Mouse (Mus musculus) lung, adult 2 months (tissue): Measurements from ENCODE around the gene Rassf6.

ENCODE experiments used
- CTCF ChIP-seq: fragments of 200-500 bp; IDR thresholded peaks from 2 replicates; pipeline ENCODE4 v1.5.1; 2011; ENCODE audit warnings: mild to moderate bottlenecking, low read length, control low read depth; ENCODE audit not compliant: insufficient read depth
- POLR2A ChIP-seq: fragments of 200-500 bp; IDR thresholded peaks from 2 replicates; pipeline ENCODE4 v1.6.1; 2011; ENCODE audit warnings: low read depth, mild to moderate bottlenecking, control low read depth, low read length, borderline replicate concordance; ENCODE audit errors: extremely low read depth

GRCm38 (mm10) chr5:90684994-90685393 is 44.5 kb upstream of the Rassf6 start:
- no peak for TF ChIP-seq CTCF
- TF ChIP-seq POLR2A = no peak
